Mouse (Mus musculus) liver, postnatal 0 days (tissue): ENCODE measurements at regions not wholly inside any gene's neighbourhood (a gene's known extent, or its start where the extent isn't known, plus 50 kb on each side); places are given as distances from the start of the nearest gene placed in this dataset.

Source experiments
- ATAC-seq: fragments of 200-750 bp; cut with Nextera tagmentation; 2 replicates; pipeline ENCODE4 v1.8.0; 2017; ENCODE audit warnings: mild to moderate bottlenecking, moderate library complexity
- DNase-seq: peaks from one replicate; pipeline ENCODE4 v3.0.0-alpha.2; 2016
- H3K27ac ChIP-seq: fragments of 300-500 bp; sonication (generic); 2 replicates; pipeline ENCODE4 v1.5.1; 2014; ENCODE audit warnings: antibody characterized with exemption, moderate library complexity, mild to moderate bottlenecking, low read depth
- H3K27me3 ChIP-seq: fragments of 300-500 bp; sonication (generic); 2 replicates; pipeline ENCODE4 v1.6.1; 2014; ENCODE audit warnings: low read length, control low read depth, mixed read lengths; ENCODE audit not compliant: insufficient read depth
- H3K36me3 ChIP-seq: fragments of 300-500 bp; sonication (generic); replicated peaks from 2 replicates; pipeline ENCODE4 v1.6.1; 2014; ENCODE audit warnings: mild to moderate bottlenecking, control low read depth, low read length, moderate library complexity, mixed read lengths; ENCODE audit not compliant: insufficient read depth
- H3K4me1 ChIP-seq: fragments of 300-500 bp; sonication (generic); 2 replicates; pipeline ENCODE4 v1.6.1; 2014; ENCODE audit warnings: antibody characterized with exemption, mild to moderate bottlenecking, control low read depth; ENCODE audit not compliant: insufficient read depth
- H3K4me2 ChIP-seq: fragments of 300-500 bp; sonication (generic); 2 replicates; pipeline ENCODE4 v1.6.1; 2014; ENCODE audit warnings: low read depth, mild to moderate bottlenecking, low read length, moderate library complexity, mixed read lengths
- H3K4me3 ChIP-seq: fragments of 300-500 bp; sonication (generic); 2 replicates; pipeline ENCODE4 v1.5.1; 2014; ENCODE audit warnings: low read depth, low read length
- H3K9ac ChIP-seq: fragments of 300-500 bp; sonication (generic); replicated peaks from 2 replicates; pipeline ENCODE4 v1.6.1; 2014; ENCODE audit warnings: mild to moderate bottlenecking, moderate library complexity
- H3K9me3 ChIP-seq: fragments of 300-500 bp; sonication (generic); 2 replicates; pipeline ENCODE4 v1.6.1; 2016; ENCODE audit warnings: mild to moderate bottlenecking, control low read depth, low read length, mixed read lengths
- CTCF ChIP-seq: sonication (generic); IDR thresholded peaks from 2 replicates; pipeline ENCODE4 v1.5.1; 2016; ENCODE audit warnings: antibody characterized with exemption, low read depth
- EP300 ChIP-seq: IDR thresholded peaks from 2 replicates; pipeline ENCODE4 v1.6.1; 2016; ENCODE audit warnings: antibody characterized with exemption, low read depth, mild to moderate bottlenecking
- WGBS: fragments of 180-500 bp; shearing (Covaris S2); extraction: QIAGEN DNeasy Blood & Tissue Kit; methylation state at CpG from one replicate; pipeline ENCODE4 v1.1.7; 2014; ENCODE audit not compliant: insufficient replicate concordance; 5-methylcytosine and 5-hydroxymethylcytosine counted together

- ATAC-seq (no peak), DNase-seq (no peak)
- Histone ChIP-seq H3K4me3 (no peak overlapping the region), H3K9me3 (no peaks in the 10 kb centered on the region), H3K27ac (no peak overlapping the region), H3K27me3 (no peaks in the 10 kb centered on the region), H3K36me3 (no peaks in the 10 kb centered on the region), H3K4me2 (no peak overlapping the region), H3K4me1 (no peaks in the 10 kb centered on the region), H3K9ac (no peak overlapping the region)
- TF ChIP-seq EP300 (no peak), CTCF (no peak)
- 58% methylated on average over 4 of the region's 4 CpGs for WGBS
Measured at GRCm38 (mm10) chr16:29861056-29861455, 203.1 kb upstream of the Hes1 start.

- Histone ChIP-seq H3K9ac (no peak overlapping the region), H3K4me3 (no peak overlapping the region), H3K4me1 (no peaks in the 10 kb centered on the region), H3K9me3 (no peaks in the 10 kb centered on the region), H3K4me2 (no peak overlapping the region), H3K27me3 (no peaks in the 10 kb centered on the region), H3K27ac (no peak overlapping the region), H3K36me3 (no peaks in the 10 kb centered on the region)
- ATAC-seq (no peak), DNase-seq (no peak)
- TF ChIP-seq CTCF (no peak), EP300 (no peak)
- 50% methylated on average over 17 of the region's 17 CpGs for WGBS
Measured at GRCm38 (mm10) chr16:29865075-29865740, 199.0 kb upstream of the Hes1 start.

GRCm38 (mm10) chr16:29871395-29871794 lies 192.8 kb upstream of the Hes1 start:
- ATAC-seq (no peak), DNase-seq (no peak)
- H3K27me3 ChIP-seq: no peaks in the 10 kb centered on the region
- no peak overlapping the region for H3K9ac ChIP-seq
- H3K4me3 ChIP-seq: no peak overlapping the region
- no peak overlapping the region for H3K4me2 ChIP-seq
- H3K27ac ChIP-seq: no peak overlapping the region
- no peaks in the 10 kb centered on the region; the same call in 1 of the 2 replicates for H3K4me1 ChIP-seq
- WGBS: 67% methylated on average over 5 of the region's 5 CpGs
- H3K36me3 ChIP-seq: no peaks in the 10 kb centered on the region
- no peaks in the 10 kb centered on the region for H3K9me3 ChIP-seq
- TF ChIP-seq CTCF: no peak
- no peak for TF ChIP-seq EP300

- TF ChIP-seq CTCF (no peak), EP300 (no peak)
- no peak overlapping the region for H3K4me3 ChIP-seq
- no peaks in the 10 kb centered on the region for H3K36me3 ChIP-seq
- ATAC-seq: no peak
- H3K9ac ChIP-seq: no peak overlapping the region
- WGBS: 40% methylated on average over 8 of the region's 8 CpGs
- peaks cover 3% of the 10 kb centered on the region; the same call in 1 of the 2 replicates for H3K4me1 ChIP-seq
- H3K27me3 ChIP-seq: no peaks in the 10 kb centered on the region
- H3K4me2 ChIP-seq: no peak overlapping the region
- no peak for DNase-seq
- no peaks in the 10 kb centered on the region for H3K9me3 ChIP-seq
- no peak overlapping the region for H3K27ac ChIP-seq
Measured at GRCm38 (mm10) chr16:29876196-29876595, 188.0 kb upstream of the Hes1 start.

GRCm38 (mm10) chr16:29877372-29878123 lies 186.6 kb upstream of the Hes1 start:
- H3K4me1 ChIP-seq: peaks cover 7% of the 10 kb centered on the region
- H3K27me3 ChIP-seq: no peaks in the 10 kb centered on the region
- TF ChIP-seq CTCF: no peak
- no peak for TF ChIP-seq EP300
- DNase-seq: no peak
- H3K9me3 ChIP-seq: no peaks in the 10 kb centered on the region
- 40% methylated on average over 10 of the region's 10 CpGs for WGBS
- no peak overlapping the region for H3K4me3 ChIP-seq
- H3K36me3 ChIP-seq: no peaks in the 10 kb centered on the region
- no peak overlapping the region for H3K27ac ChIP-seq
- no peak overlapping the region for H3K4me2 ChIP-seq
- no peak overlapping the region for H3K9ac ChIP-seq
- ATAC-seq: no peak

- no peak for ATAC-seq
Measured at GRCm38 (mm10) chr16:29879665-29880064, 184.5 kb upstream of the Hes1 start.

More at GRCm38 (mm10) chr16:29879665-29880064, 184.5 kb upstream of the Hes1 start:
- DNase-seq: no peak
- no peaks in the 10 kb centered on the region for H3K36me3 ChIP-seq
- H3K27me3 ChIP-seq: no peaks in the 10 kb centered on the region
- H3K4me2 ChIP-seq: no peak overlapping the region
- H3K4me1 ChIP-seq: peaks cover 11% of the 10 kb centered on the region
- no peak overlapping the region for H3K27ac ChIP-seq
- no peak for TF ChIP-seq CTCF
- no peak for TF ChIP-seq EP300
- no peak overlapping the region for H3K4me3 ChIP-seq
- WGBS: 72% methylated on average over 6 of the region's 6 CpGs
- no peaks in the 10 kb centered on the region for H3K9me3 ChIP-seq
- no peak overlapping the region for H3K9ac ChIP-seq
